Mouse (Mus musculus) myocyte (in vitro differentiated cells): ENCODE measurements at regions not wholly inside any gene's neighbourhood (a gene's known extent, or its start where the extent isn't known, plus 50 kb on each side); places are given as distances from the start of the nearest gene placed in this dataset.
A peak's percentile ranks its signal among the peaks of the same experiment; 100 is the strongest.
"Not testable (repeated sequence)": the region's sequence is repeated elsewhere in the genome, so short reads cannot be mapped to it uniquely, and the experiment has no call there.

Experiments
- H3K27me3 ChIP-seq: one replicate; pipeline ENCODE4 v1.6.1; 2011; ENCODE audit not compliant: control insufficient read depth, insufficient read depth, insufficient read length
- H3K36me3 ChIP-seq: one replicate; pipeline ENCODE4 v1.6.1; 2011; ENCODE audit not compliant: control insufficient read depth, insufficient read depth
- H3K4me2 ChIP-seq: one replicate; pipeline ENCODE4 v1.6.1; 2011; ENCODE audit warnings: low read depth, control low read depth
- H3K4me3 ChIP-seq: one replicate; pipeline ENCODE4 v1.5.1; 2011; ENCODE audit warnings: mild to moderate bottlenecking, control low read depth, moderate library complexity
- H3K79me2 ChIP-seq: one replicate; pipeline ENCODE4 v1.6.1; 2011; ENCODE audit not compliant: control insufficient read depth, insufficient read depth
- H3ac ChIP-seq: one replicate; pipeline ENCODE4 v1.6.1; 2011; ENCODE audit not compliant: control insufficient read depth, insufficient read length
- CEBPB ChIP-seq: IDR thresholded peaks from 2 replicates; pipeline ENCODE4 v1.6.1; 2011; ENCODE audit warnings: mild to moderate bottlenecking, moderate library complexity; ENCODE audit not compliant: poor library complexity, insufficient read depth, severe bottlenecking
- E2F4 ChIP-seq: IDR thresholded peaks from one replicate; pipeline ENCODE4 v1.6.1; 2011; ENCODE audit warnings: mild to moderate bottlenecking, control low read depth, moderate library complexity; ENCODE audit not compliant: insufficient read depth
- MAX ChIP-seq: IDR thresholded peaks from one replicate; pipeline ENCODE4 v1.6.1; 2011; ENCODE audit warnings: low read depth, mild to moderate bottlenecking, control low read depth
- MYOD1 ChIP-seq, 3 experiments: IDR thresholded peaks; one replicate each; pipeline ENCODE4 v1.6.1; 2011; ENCODE audit warnings: control low read depth in 2 of 3, low read depth in 2 of 3, mild to moderate bottlenecking in 2 of 3, moderate library complexity in 1 of 3; ENCODE audit not compliant: insufficient read length in 2 of 3, control insufficient read depth in 1 of 3
- MYOG ChIP-seq, 3 experiments: IDR thresholded peaks; one replicate each; pipeline ENCODE4 v1.6.1; 2011; ENCODE audit warnings: control low read depth in 2 of 3, low read depth in 2 of 3, mild to moderate bottlenecking in 2 of 3; ENCODE audit not compliant: insufficient read length in 2 of 3, control insufficient read depth in 1 of 3, insufficient read depth in 1 of 3
- POLR2A ChIP-seq: IDR thresholded peaks from one replicate; pipeline ENCODE4 v1.6.1; 2011; ENCODE audit warnings: low read depth, mild to moderate bottlenecking, control low read depth, moderate library complexity; ENCODE audit not compliant: insufficient read length
- POLR2AphosphoS2 ChIP-seq: IDR thresholded peaks from one replicate; pipeline ENCODE4 v1.6.1; 2011; ENCODE audit warnings: low read depth, control low read depth; ENCODE audit not compliant: insufficient read length
- REST ChIP-seq: IDR thresholded peaks from one replicate; pipeline ENCODE4 v1.6.1; 2011; ENCODE audit warnings: mild to moderate bottlenecking, control low read depth, moderate library complexity; ENCODE audit not compliant: insufficient read depth, insufficient read length
- SRF ChIP-seq: IDR thresholded peaks from one replicate; pipeline ENCODE4 v1.6.1; 2011; ENCODE audit warnings: low read depth; ENCODE audit not compliant: control insufficient read depth, insufficient read length
- TCF12 ChIP-seq: IDR thresholded peaks from one replicate; pipeline ENCODE4 v1.6.1; 2011; ENCODE audit warnings: mild to moderate bottlenecking, control low read depth; ENCODE audit not compliant: poor library complexity, insufficient read depth, severe bottlenecking
- TCF3 ChIP-seq: IDR thresholded peaks from one replicate; pipeline ENCODE4 v1.6.1; 2011; ENCODE audit warnings: low read depth, control low read depth; ENCODE audit not compliant: insufficient read length
- USF1 ChIP-seq: IDR thresholded peaks from one replicate; pipeline ENCODE4 v1.6.1; 2011; ENCODE audit warnings: low read depth, mild to moderate bottlenecking, control low read depth, moderate library complexity

DNA sequence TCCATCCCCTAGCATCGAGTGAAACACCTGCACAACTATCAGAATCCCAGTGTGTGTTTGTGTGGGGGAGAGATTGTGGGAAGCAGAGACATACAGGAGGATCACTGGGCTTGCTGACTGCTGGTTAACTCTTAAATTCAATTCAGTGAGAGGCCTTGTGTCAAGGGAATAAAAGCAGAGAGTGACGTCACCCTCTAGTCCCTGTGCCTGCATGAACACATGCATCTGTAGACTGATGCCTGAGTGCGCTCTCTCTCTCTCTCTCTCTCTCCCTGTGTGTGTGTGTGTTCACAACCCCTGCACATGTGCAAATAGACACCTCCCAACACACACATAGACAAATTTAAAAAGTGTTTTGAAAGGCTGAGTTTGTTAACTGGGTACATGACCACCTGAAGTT lies 146.8 kb upstream of the Bcor start:
- no peak for TF ChIP-seq TCF3
- no peak for TF ChIP-seq SRF
- no peak for TF ChIP-seq MYOG (IDR thresholded peaks at IDR 0.05; ENCODE audit: control insufficient read depth in 1 of 3, insufficient read depth in 1 of 3, insufficient read length in 2 of 3, low read depth in 2 of 3)
- no peak for TF ChIP-seq MYOD1 (IDR thresholded peaks at IDR 0.05; ENCODE audit: control insufficient read depth in 1 of 3, insufficient read length in 2 of 3, low read depth in 2 of 3)
- no peak for TF ChIP-seq E2F4
- Histone ChIP-seq H3K79me2 (no peaks in the 10 kb centered on the region), H3K4me3 (no peak overlapping the region), H3K36me3 (no peaks in the 10 kb centered on the region), H3K4me2 (no peak overlapping the region), H3K27me3 (no peaks in the 10 kb centered on the region), H3ac (no peak overlapping the region)

- H3K4me2 ChIP-seq, result no peak overlapping the region
- H3K36me3 ChIP-seq, result no peaks in the 10 kb centered on the region
- H3K4me3 ChIP-seq, result no peak overlapping the region
- no peak for TF ChIP-seq POLR2AphosphoS2
- peak in 1 of 3 experiments; percentile 75 for TF ChIP-seq MYOG (IDR thresholded peaks at IDR 0.05; ENCODE audit: control insufficient read depth in 1 of 3, insufficient read depth in 1 of 3, insufficient read length in 2 of 3, low read depth in 2 of 3)
- no peak for TF ChIP-seq TCF3
- TF ChIP-seq REST, result no peak
- peak in 2 of 3 experiments; percentile 48 to 70 for TF ChIP-seq MYOD1 (IDR thresholded peaks at IDR 0.05; ENCODE audit: control insufficient read depth in 1 of 3, insufficient read length in 2 of 3, low read depth in 2 of 3)
- no peaks in the 10 kb centered on the region for H3K27me3 ChIP-seq
- H3K79me2 ChIP-seq, result no peaks in the 10 kb centered on the region
- H3ac ChIP-seq, result no peak overlapping the region
These were observed 152.4 kb upstream of the Bcor start for GRCm38 (mm10) chrX:12312534-12312933.

- Histone ChIP-seq H3K4me3 (no peak overlapping the region), H3K36me3 (no peaks in the 10 kb centered on the region), H3K4me2 (no peak overlapping the region), H3K27me3 (no peaks in the 10 kb centered on the region), H3ac (no peak overlapping the region), H3K79me2 (no peaks in the 10 kb centered on the region)
- TF ChIP-seq MYOD1 (IDR thresholded peaks at IDR 0.05; ENCODE audit: control insufficient read depth in 1 of 3, insufficient read length in 2 of 3, low read depth in 2 of 3) (peak in 2 of 3 experiments; percentile 40 to 54), MAX (no peak), MYOG (IDR thresholded peaks at IDR 0.05; ENCODE audit: control insufficient read depth in 1 of 3, insufficient read depth in 1 of 3, insufficient read length in 2 of 3, low read depth in 2 of 3) (peak in 1 of 3 experiments; percentile 50)
These were observed 155.5 kb upstream of the Bcor start for GRCm38 (mm10) chrX:12315658-12316057.

DNA sequence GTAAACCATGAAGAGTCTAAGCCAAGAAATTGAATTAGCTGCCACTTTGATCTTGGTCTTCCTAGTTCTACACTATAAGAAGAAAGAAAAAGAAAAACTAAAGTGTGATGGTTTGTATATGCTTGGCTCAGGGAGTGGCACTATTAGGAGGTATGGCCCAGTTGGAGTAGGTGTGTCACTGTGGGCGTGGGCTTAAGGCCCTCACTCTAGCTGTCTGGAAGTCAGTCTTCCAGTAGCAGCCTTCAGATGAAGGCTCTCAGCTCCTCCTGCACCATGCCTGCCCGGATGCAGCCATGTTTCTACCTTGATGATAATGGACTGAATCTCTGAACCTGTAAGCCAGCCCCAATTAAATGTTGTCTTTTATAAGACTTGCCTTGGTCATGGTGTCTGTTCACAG lies 157.3 kb upstream of the Bcor start:
- not testable (repeated sequence) for H3K36me3 ChIP-seq, H3K27me3 ChIP-seq, H3K4me3 ChIP-seq, H3ac ChIP-seq, H3K4me2 ChIP-seq, H3K79me2 ChIP-seq

DNA sequence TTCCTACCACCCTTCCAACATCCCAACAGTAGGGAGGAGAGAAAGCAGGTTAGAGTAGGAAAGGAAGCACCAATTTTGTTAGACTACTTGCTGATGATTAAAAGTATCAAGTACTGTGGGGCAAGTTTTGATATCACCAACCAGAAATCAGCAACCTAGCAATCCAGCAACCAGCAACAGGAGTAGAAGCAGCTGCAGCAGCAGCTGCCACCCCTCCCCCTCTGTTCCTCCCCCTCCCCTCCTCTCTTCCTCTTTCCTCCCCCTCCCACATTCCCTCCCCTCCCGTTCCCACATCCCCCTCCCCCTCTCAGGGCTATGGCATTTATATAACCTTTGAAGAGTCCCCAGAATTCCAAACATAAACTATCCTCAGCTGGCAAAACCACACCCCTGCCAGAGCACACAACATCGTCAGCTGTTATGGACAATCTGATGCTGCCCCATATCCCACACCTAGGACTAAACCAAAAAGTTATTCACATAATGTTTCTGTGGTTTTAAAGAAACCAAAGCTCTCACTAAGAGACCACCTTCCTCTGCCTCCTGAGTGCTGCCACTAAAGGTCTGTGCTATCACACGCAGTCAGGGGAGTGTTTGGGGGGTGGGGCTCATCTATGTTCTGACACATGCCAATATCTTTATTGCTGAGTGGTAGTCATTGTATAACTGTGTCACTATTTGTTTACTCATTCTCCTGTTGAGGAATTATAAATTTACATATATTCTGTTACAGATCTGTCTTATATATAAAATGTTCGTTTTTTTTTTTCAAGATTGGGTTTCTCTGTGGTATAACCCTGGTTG lies 158.9 kb upstream of the Bcor start:
- TF ChIP-seq MYOG (IDR thresholded peaks at IDR 0.05; ENCODE audit: control insufficient read depth in 1 of 3, insufficient read depth in 1 of 3, insufficient read length in 2 of 3, low read depth in 2 of 3) (peak in 1 of 3 experiments; percentile 59), POLR2A (no peak), TCF12 (peak; percentile 58), MAX (no peak), SRF (no peak), E2F4 (no peak), USF1 (no peak), CEBPB (no peak), MYOD1 (IDR thresholded peaks at IDR 0.05; ENCODE audit: control insufficient read depth in 1 of 3, insufficient read length in 2 of 3, low read depth in 2 of 3) (peak; percentile 36 to 87 (median 76)), TCF3 (peak; percentile 69), REST (no peak), POLR2AphosphoS2 (no peak)
- H3ac ChIP-seq, result no peak overlapping the region
- no peak overlapping the region for H3K4me3 ChIP-seq
- H3K36me3 ChIP-seq, result no peaks in the 10 kb centered on the region
- no peaks in the 10 kb centered on the region for H3K79me2 ChIP-seq
- H3K4me2 ChIP-seq, result peak overlapping the region; percentile 18
- H3K27me3 ChIP-seq, result no peaks in the 10 kb centered on the region

GRCm38 (mm10) chrX:12322453-12322852 lies 162.3 kb upstream of the Bcor start:
- TF ChIP-seq TCF3 (no peak), E2F4 (no peak), MAX (no peak), POLR2AphosphoS2 (no peak), USF1 (no peak), CEBPB (no peak)
- H3K4me3 ChIP-seq, result no peak overlapping the region
- H3K79me2 ChIP-seq, result no peaks in the 10 kb centered on the region
- no peaks in the 10 kb centered on the region for H3K27me3 ChIP-seq
- H3K4me2 ChIP-seq, result no peak overlapping the region
- no peaks in the 10 kb centered on the region for H3K36me3 ChIP-seq
- H3ac ChIP-seq, result no peak overlapping the region
